Mouse (Mus musculus) right cerebral cortex, postnatal 14 days (tissue): ENCODE results near the gene Gm5169.
"Not testable (repeated sequence)": the region's sequence is repeated elsewhere in the genome, so short reads cannot be mapped to it uniquely, and the experiment has no call there.

Source experiments
- DNase-seq: peaks from one replicate; pipeline ENCODE4 v3.0.0; 2022

Gene Gm5169

DNA sequence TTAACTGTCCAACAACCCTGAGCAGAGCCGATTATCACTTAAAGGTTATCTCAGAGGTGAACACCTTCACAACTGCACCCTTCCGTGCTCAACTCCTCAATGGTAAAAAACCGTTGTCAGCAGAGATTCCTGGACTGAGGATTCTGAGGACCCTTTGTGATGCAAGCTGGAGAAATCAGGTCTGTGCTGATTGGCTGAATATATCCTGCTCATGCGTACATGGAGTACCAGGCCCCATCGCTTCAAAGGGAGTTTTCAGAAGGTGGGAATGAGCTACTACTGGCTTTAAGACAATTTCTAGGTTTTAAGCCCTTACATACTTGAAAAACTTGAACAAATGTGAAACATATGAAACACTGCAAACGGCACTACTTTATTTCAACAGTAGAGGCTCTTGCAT, at the start of gene Gm5169:
Gene Gm5169, minus strand, starts transcription at position 101 of the 400 bp plus-strand sequence.
- DNase-seq = not testable (repeated sequence)

DNA sequence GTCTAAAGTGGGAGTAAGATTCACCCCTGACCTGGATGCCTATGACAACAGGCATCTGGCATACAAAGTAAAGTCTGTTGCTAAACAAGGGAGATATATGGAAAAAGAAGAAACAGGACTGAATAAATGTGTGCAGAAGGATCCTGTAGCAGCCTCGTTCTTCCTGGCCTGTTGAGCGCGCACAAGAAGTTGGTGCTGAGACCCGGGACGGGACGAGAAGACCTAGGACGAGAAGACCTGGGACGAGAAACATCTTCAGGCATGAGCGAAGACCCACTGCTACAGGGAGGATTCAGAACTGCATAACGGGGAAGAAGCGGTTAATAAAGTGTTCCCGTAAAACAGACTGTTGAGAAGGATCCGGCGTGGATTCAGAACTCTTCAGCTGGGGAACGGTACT, 46.2 kb upstream of the Gm5169 start:
- DNase-seq = not testable (repeated sequence)
